35 mouse cellular contexts compared by ENCODE assay signal in genomic region chr2:180756786-180757185, GRCm38 (mm10). TPM values are rescaled to one million over a fixed set of nuclear protein-coding genes. Genes with fewer than 3 reads are reported as not detected.
"Had no signal": no experiment of that assay in that cellular context is flagged by ENCODE, and none has a peak within 500 bp of the region (broad histone marks: within the 10 kb centered on the region; RNA-seq: fewer than 3 reads in every experiment).

No protein-coding gene starts in this region.

- H3K4me2 ChIP-seq: heart, embryonic 13.5 days; heart, embryonic 15.5 days; hindbrain, embryonic 13.5 days; intestine, embryonic 15.5 days; limb, embryonic 12.5 days; liver, embryonic 13.5 days; liver, embryonic 15.5 days had no signal

- H3K9ac ChIP-seq: heart, embryonic 13.5 days; heart, embryonic 15.5 days; hindbrain, embryonic 13.5 days; intestine, embryonic 15.5 days; limb, embryonic 12.5 days; liver, embryonic 13.5 days; liver, embryonic 15.5 days had no signal

- DNase-seq: gastrocnemius, postnatal 10 days; gastrocnemius, postnatal 25 days; heart, adult 18-20 months; heart, postnatal 4 days; kidney, adult 18-20 months; kidney, adult 8-10 months; kidney, postnatal 10 days; kidney, postnatal 25 days; kidney, postnatal 4 days; liver; liver, embryonic 13.5 days had no signal

- H3K4me1 ChIP-seq: heart, embryonic 10.5 days; heart, embryonic 13.5 days; heart, embryonic 15.5 days; intestine, embryonic 15.5 days; limb, embryonic 10.5 days; limb, embryonic 12.5 days; liver, embryonic 13.5 days; liver, embryonic 15.5 days had no signal

- ATAC-seq: hindbrain, embryonic 16.5 days; inflammation-experienced regulatory T-cells, adult 6 months; intestine, embryonic 15.5 days; intestine, postnatal 0 days had no signal

- H3K27ac ChIP-seq: heart, embryonic 10.5 days; heart, embryonic 13.5 days; heart, embryonic 15.5 days; hindbrain, embryonic 13.5 days; intestine, embryonic 15.5 days; layer of hippocampus, adult 2 months; left cerebral cortex, adult 2 months; limb, embryonic 10.5 days; limb, embryonic 12.5 days; liver, embryonic 13.5 days; liver, embryonic 15.5 days had no signal

- H3K36me3 ChIP-seq: heart, embryonic 10.5 days; heart, embryonic 13.5 days; heart, embryonic 15.5 days; hindbrain, embryonic 13.5 days; intestine, embryonic 15.5 days; limb, embryonic 10.5 days; limb, embryonic 12.5 days; liver, embryonic 13.5 days; liver, embryonic 15.5 days had no signal

- H3K9me3 ChIP-seq: heart, embryonic 10.5 days; heart, embryonic 13.5 days; heart, embryonic 15.5 days; hindbrain, embryonic 13.5 days; intestine, embryonic 15.5 days; limb, embryonic 10.5 days; limb, embryonic 12.5 days; liver, embryonic 13.5 days; liver, embryonic 15.5 days had no signal

- H3K4me3 ChIP-seq: heart, embryonic 10.5 days; heart, embryonic 13.5 days; heart, embryonic 15.5 days; hindbrain, embryonic 13.5 days; intestine, embryonic 15.5 days; layer of hippocampus, adult 2 months; left cerebral cortex, adult 2 months; limb, embryonic 10.5 days; limb, embryonic 12.5 days; liver, embryonic 13.5 days; liver, embryonic 15.5 days had no signal

RNA-seq across cellular contexts. Expression of gene Bhlhe23, which starts 19.9 kb away (rescaled TPM):
- total RNA-seq: gastrocnemius, adult 18-20 months; gastrocnemius, postnatal 10 days; gastrocnemius, postnatal 25 days; gastrocnemius, postnatal 4 days; granulocyte monocyte progenitor cell, adult 5-6 weeks; heart, adult 18-20 months; heart, adult 8-10 months; heart, postnatal 25 days; heart, postnatal 4 days; layer of hippocampus, adult 2 months; layer of hippocampus, postnatal 25 days; left cerebral cortex, adult 2 months; left cerebral cortex, postnatal 14 days had no signal
- polyA plus RNA-seq: heart, embryonic 13.5 days; heart, embryonic 15.5 days; heart, postnatal 0 days; inflammation-experienced regulatory T-cells, adult 6 months; intestine, embryonic 15.5 days; intestine, postnatal 0 days; kidney, embryonic 14.5 days; kidney, embryonic 16.5 days; limb, embryonic 10.5 days; limb, embryonic 12.5 days; limb, embryonic 14.5 days; liver, embryonic 13.5 days; liver, embryonic 15.5 days had no signal

RNA-seq across cellular contexts. Expression of gene Slc17a9, which starts 31.7 kb away (rescaled TPM):
- total RNA-seq: gastrocnemius, adult 18-20 months had no signal
